Mouse (Mus musculus) cortical plate, adult 2 months (tissue): ENCODE measurements around the gene Tiam1.

ENCODE experiments used
- CTCF ChIP-seq: fragments of 200-500 bp; IDR thresholded peaks from 2 replicates; pipeline ENCODE4 v1.5.1; 2011; ENCODE audit warnings: mild to moderate bottlenecking, control low read depth, low read length; ENCODE audit not compliant: insufficient read depth; ENCODE audit errors: extremely low read depth
- POLR2A ChIP-seq: fragments of 200-500 bp; IDR thresholded peaks from 2 replicates; pipeline ENCODE4 v1.6.1; 2011; ENCODE audit warnings: mild to moderate bottlenecking, low read length, control low read depth; ENCODE audit not compliant: insufficient read depth; ENCODE audit errors: extremely low read depth

GRCm38 (mm10) chr16:89895283-89895682 lies 248.3 kb downstream of the Tiam1 start:
- TF ChIP-seq POLR2A: no peak
- no peak for TF ChIP-seq CTCF
